Mouse (Mus musculus) adrenal gland, postnatal 36 days (tissue): ENCODE measurements around the gene Usb1. TPM values are rescaled to one million over a fixed set of nuclear protein-coding genes. Genes with fewer than 3 reads are reported as not detected.
A peak's percentile ranks its signal among the peaks of the same experiment; 100 is the strongest.

Experiments
- DNase-seq, 2 experiments: peaks; one replicate each; pipeline ENCODE4 v3.0.0; 2021; ENCODE audit warnings: mixed read lengths in 1 of 2
- long read RNA-seq, 2 experiments: library from polyadenylated mRNA; stranded (forward); transcript quantifications; one replicate each; pipeline ENCODE4 v2.0.0; 2021; ENCODE audit warnings: borderline sequencing depth in 2 of 2
- total RNA-seq, 2 experiments: library from RNA; stranded (reverse); gene quantifications; 2 replicates each; pipeline ENCODE4 v1.2.3; 2021

Gene Usb1
- total RNA-seq = 10 to 100 TPM; 18.4 to 18.8 TPM
- long read RNA-seq, experiment 1, transcript Usb1-201 (7 exons, 1,758 nt) = major isoform, 5 of 10 reads
- long read RNA-seq, experiment 1, partial matches to known transcripts = 4 of 10 reads
- long read RNA-seq, experiment 1, other reads (novel, unspliced or antisense) = 1 of 10 reads
- long read RNA-seq, experiment 2, transcript Usb1-201 (7 exons, 1,758 nt) = major isoform, 8 of 8 reads
- long read RNA-seq, experiment 2, partial matches to known transcripts = 0 of 8 reads
- long read RNA-seq, experiment 2, other reads (novel, unspliced or antisense) = 0 of 8 reads

DNA sequence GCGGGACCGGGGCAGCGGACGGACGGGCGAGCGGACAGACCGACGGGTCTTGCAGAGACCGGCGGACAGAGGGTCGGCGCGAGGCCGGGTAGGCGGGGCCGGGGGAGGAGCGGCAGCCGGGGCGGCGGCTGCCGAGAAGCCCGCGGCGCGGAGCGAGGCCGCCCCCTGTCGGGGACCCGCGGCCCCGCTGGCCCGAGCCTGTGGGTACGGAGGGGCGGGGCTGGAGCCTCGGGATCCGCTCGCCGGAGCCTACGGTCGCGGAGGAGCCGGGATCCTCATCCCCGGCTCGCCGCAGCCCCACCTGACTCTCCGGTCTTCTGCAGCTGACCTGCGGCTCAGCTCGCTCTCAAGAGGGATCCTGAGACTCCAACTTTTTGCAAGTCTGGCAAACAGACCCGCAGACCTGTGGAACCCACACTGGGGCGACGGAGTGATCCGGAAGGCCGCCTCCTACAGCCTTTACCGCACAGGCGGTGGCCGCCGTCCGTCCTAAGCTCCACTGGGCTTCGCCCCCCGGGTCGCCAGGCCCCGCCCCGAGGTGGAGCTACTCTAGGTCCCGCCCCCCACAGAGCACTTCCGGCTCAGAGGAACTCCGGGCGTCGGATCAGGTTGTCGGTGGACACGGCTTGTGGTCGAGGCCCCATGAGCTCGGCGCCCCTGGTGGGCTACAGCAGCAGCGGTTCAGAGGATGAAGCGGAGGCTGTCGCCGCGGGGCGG lies at the start of gene Usb1, which contains the start of gene Zfp319:
Gene Usb1 (plus strand): TSS at position 565 of the 717 bp plus-strand sequence.
Gene Zfp319 (minus strand): TSS at position 231 of the 717 bp plus-strand sequence.
- peak; percentile 96 to 98 for DNase-seq

DNA sequence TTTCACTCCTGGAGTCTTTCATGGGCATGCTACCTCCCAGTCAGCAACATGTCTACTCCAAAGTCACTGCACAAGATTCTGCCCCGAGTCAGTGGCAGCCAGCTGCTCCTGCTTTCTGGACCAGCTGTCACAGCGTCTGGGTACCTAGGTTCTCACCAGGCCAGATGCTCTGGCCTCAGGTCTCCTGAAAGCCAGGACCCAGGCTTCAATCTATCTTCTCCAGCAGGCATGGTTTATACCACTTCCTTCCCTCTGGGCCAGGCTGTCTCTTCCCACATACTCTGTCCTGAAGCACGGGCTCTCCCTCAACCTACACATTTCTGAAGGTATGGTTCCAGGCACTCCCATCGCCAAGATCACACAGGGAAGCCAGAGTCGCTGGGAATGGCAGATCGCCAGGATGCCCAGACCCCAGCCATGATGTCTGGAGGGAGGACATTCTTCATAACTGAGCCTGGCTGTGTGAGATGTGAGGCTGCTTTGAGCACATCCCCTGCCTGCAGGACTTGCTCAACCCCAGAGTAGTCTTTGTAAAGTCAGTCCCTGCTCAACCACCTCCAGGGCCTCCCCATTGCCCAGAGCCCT lies 42.9 kb upstream of the Usb1 start:
- DNase-seq = no peak

DNA sequence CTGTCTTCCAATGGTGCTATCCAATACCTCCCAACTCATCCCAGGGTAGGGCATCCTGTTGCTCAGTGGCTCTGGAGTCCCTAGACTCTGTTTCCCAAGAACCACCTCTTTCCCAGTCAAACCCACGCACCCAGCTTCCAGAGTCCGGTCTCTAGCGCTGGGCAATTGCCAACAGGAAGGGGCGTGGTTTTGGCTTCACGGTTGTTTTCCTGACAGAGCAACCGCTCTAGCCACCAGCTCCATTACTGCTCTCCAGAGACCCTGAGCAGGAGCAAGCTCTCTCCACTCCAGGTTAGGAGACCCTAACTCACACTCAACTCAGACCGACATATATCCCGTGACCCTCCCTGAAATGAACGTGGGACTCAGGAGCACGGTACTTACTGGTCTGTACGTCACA lies 38.9 kb upstream of the Usb1 start:
- DNase-seq = peak; percentile 81 to 85

DNA sequence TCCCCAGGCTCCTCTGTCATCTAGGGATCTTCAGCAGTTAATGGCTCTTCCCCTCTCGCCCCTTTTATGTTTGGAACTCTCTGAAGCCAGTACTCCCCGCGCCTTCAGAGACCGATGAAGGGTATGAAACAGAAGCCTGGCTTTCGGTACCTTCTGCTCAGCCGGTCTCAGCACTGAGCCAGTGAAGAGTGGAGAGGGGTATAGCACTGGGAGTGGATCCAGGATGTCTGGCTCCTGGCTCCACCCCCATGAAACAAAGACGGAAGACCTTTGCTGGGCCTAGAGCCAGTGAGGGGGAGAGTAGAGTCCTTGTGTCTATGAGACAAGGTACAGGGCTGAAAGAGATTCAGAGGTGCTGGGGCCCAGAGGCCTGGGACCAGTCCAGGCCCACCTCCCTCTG lies 38.2 kb upstream of the Usb1 start:
- DNase-seq = peak; percentile 39 to 42

DNA sequence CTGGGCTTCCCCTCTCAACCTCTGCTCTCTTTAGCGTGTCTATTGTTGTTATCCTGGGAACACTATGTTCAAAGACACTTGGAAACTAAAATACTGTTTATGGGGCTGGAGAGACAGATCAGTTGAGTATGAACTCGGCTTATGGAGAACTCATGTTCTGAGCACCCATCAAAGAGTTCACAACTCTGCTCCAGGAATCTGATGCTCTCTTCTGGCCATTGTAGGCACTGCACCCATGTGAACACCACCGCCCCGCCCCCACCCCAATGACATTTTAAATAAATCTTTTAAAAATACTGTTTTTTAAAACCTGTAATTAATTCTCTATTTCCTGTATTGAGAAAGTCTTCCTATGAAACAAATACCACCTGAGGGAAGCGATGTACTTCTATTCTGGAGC lies 29.7 kb upstream of the Usb1 start:
- peak in 1 of 2 experiments; percentile 60 for DNase-seq

DNA sequence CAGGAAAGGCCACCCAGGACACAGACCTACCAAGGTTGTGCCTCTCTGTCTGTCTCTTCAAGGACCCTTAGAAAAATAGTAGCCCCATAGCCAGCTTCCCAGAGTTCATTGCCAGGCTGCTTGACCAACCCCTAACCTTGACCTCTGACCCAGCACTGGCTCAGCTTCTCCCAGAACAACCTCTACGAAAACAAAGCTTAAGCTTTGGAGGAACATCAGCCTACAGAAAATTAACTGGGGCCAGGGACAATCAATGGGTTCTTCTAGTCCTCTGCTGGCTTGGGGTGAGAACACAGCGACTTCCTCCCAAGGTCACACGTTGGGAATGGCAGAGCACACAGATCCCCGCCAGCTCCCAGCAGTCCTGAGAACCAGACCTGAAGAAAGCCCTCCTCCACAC lies 26.6 kb upstream of the Usb1 start:
- DNase-seq = peak in 1 of 2 experiments; percentile 34

DNA sequence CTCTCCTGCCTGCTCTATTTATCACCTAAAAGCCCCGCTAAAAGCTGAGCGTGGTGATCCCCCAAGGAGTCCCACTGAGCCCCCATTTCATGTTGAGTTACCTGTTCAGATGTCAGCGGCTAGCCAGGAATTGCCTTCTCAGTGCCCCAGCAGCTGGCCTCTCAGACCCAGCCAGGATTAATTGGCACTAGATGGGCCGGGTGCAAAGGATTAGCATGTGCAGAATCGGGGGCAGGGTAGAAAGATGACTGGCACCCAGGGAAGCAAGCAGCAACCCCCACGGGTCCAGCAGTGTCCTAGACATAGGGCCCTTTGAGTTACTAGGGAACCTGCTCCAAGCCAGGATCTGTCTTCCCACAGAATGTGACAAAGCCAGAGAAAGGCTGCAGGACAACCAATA lies 25.7 kb upstream of the Usb1 start, which contains the start of gene Cngb1:
Gene Cngb1 (minus strand): TSS at position 155 of the 400 bp plus-strand sequence.
- no peak for DNase-seq

DNA sequence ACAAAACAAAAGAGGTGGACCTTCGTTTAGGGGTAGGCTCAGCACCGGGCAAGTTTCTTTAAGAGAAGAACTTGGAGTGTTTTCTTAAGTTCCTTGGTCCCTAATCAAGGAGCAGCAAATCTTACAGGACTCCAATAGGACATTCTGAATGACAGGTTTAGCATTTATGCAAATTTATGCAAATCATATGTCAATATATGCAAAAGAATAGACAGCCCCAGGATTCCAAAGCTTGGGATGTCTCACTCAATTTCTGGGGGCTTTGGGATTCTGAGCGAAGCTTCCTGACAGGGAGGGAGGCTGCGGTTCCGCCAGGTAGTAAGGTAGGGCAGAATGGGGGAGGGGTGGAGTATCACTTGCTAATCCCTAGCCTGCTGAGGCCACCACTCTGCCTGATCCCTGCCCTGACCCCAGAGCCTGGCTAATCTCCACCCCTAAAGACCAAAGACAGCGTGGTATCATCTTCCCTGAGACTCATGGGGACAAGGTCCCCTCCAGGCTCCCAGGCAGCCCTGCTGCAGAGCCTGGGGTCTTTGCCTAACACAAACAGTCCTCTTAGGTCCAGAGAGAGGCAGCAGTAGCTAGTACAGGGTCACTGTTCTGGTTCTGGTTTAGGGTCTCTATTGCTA lies 21.6 kb upstream of the Usb1 start, which contains the start of gene Tepp:
Gene Tepp (plus strand): TSS at position 225 of the 629 bp plus-strand sequence.
- DNase-seq = no peak

DNA sequence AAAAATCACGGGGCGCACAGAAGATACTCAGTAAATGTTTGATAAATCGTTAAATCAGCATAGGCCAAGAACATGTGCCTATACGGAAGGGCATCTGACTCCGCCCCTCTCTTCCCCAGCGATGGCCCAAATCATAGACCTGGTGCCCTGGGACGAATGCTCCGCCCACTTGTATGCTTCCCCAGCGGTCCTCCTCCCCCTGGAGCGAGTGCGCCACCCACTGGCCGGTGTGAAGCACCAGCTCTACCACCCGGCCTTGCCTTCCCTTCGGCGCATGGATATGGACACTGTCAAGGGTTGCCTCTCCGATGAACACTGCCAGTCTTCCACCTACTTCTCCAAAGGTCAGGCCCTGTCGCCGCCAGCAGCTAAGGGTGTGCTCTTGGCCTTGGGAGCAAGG lies 19.2 kb upstream of the Usb1 start:
- peak; percentile 70 to 82 for DNase-seq

DNA sequence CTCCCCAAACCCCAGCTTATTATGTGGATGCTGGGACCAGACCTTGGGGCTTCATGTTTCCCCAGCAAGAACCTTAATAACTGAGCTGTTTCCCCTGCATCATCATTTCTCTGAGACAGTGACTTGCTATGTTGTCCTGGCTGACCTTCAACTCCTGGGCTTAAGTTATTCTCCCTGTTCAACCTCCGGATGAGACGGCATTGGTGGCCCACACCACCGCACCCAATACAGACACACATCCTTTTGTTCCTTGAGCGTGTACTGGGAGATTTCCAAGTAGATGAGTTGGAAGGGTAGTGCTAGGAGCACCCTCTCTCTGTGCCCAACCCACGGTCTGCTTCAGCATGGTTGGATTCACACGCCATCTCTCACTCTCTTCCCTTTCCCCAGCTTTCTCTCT lies 18.2 kb upstream of the Usb1 start:
- DNase-seq = no peak

DNA sequence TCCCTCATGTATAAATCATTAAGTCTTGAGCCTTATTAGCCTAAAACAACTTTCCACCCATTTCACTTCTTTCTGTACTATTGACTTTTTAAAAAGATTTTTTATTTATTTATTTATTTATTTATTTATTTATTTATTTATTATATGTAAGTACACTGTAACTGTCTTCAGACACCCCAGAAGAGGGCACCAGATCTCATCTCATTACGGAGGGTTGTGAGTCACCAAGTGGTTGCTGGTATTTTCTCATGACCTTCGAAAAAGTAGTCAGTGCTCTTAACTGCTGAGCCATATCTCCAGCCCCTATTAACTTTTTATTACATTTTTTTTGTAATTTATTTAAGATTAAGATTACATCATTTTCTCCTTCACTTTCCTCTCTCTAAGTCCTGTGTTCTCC lies 17.4 kb upstream of the Usb1 start:
- peak; percentile 42 to 59 for DNase-seq

DNA sequence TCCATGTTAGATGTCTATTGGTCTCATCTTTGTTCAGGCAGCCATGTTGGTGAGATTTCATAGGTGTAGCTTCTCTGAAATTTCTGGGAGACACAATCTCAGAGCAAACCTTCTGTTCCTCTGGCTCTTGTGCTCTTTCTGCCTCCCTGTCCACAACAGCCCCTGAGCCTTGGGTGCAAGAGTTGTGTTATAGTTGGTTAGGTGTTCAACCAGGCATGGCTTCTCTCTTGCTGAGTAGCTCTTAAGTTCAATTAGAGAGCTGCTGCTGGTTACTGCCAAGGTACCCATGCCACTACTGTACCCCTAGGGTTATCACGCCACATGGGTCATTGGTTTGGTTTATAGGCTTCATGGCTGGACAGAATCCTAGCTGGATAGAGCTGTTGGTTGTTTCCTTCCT lies 16.7 kb upstream of the Usb1 start:
- no peak for DNase-seq

DNA sequence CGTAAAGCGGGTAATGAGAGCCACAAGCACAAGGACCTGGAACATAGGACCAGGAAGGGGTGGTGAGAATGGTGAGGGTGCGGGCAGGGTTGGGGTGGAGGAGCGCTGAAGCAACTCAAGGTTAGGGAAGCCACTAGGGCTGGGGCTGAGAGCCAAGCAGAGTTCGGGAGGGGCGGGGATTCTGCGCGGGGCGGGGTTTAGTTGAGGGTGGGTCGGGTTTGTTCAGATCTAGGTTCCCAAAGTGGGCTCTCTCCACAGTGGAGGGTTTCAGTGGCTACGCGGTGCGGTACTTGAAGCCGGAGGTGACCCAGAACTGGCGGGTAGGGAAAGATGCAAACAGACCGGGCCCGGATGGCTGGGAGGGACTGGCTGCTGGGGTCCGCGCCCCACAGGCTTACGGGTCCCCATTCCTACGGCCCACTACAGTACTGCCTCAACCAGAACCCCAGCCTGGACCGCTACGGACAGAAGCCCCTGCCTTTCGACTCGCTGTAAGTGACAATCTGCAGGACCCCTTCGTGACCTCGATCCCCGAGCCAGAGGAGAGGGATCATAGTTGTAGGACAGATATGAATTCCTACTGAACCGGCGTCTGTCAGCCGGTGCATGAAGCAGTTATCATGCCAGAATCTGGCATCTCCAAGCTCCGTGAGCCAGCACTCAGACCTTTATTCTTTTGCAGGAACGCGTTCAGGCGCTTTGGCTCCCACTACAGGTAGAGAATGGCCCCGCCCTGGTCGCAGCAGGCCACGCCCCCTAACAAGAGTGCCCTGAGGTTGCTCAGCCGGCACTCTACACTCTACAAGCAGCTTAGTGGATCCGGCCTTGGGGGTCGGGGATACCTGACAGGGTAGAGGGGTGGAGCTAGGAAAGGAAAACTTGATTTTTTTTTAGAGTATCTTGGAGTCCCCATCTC lies 11.6 kb upstream of the Usb1 start:
- DNase-seq = peak; percentile 79 to 85

DNA sequence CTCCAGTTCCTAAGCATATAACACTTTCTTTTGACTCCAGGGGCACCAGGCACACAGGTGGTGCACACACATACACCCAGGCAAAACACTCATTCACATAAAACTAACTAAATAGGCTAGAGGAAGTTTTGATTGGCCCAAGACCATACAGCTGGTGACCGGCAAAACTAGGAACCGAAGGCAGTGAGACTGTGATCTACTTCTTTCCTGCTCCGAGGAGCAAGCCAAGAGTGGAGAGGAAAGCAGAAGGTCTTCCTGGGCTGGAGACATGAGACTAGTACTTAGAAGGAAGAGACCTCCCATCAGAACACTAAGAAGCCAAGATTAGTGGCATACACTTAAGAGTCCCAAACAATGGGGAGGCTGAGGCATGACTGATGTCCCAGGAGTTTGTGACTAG lies 8.9 kb upstream of the Usb1 start:
- no peak for DNase-seq

DNA sequence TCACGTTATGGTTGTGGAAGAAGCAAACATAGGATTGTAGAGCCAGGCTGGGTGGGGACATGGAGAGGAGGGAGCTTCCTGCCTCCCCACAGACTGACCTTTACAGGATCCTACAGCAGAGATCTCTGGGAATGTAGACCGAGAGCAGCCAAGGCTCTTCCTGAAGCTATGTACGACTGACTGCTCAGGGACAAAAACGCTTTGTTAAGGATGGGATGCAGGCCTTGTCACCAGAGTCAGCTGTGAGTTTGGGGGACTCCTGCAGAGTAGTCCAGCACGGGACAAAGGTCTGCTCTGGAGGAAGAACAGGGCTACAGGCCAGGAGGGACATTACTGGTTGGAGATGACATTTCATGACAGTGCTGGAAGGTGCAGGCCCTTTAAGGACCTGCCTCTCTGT lies 7.4 kb upstream of the Usb1 start:
- DNase-seq = no peak

DNA sequence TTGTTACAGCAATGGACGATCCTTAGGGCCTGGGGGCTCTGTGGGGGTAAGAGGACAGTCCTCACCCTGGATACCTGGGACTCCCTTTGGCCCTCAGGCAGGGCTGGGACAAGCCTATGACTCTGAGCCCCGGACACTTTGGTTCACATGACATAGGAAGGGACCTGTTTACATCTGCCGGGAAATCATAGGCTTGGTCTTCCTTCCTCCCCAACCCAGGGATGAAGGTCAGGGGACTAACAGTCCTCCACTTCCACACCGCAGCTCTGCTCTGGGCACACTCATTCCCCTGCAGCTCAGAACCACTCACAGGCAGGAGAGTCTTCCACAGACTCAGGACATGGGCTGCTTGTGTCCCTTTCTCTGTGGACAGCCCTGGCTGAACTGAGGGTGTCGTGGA lies 5.3 kb upstream of the Usb1 start:
- no peak for DNase-seq

DNA sequence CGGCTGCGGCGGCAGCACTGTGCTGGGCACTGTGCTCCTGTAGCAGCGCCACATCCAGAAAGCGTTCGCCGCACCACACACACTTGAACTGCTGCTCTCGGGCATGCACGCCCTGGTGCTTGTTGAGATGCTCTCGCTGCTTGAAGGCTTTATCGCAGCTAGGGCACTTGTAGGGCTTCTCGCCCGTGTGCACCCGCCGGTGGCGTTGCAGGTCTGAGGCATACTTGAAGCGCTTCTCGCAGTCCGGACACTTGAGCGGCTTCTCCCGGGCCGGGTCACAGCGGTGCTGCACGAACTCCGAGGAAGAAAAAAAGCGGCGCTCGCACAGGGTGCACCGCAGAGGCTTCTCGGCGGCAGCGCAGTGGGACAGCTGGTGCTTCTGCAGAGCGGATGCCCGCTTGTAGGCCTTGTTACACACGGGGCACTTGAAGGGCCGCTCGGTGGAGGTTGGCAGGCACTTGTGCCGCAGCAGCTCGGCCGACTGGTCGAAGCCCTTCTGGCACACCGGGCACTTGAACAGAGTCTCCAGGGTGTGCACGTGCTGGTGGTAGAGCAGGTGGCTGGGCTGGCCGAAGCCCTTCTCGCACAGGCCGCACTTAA lies 4.1 kb upstream of the Usb1 start:
- DNase-seq = no peak

DNA sequence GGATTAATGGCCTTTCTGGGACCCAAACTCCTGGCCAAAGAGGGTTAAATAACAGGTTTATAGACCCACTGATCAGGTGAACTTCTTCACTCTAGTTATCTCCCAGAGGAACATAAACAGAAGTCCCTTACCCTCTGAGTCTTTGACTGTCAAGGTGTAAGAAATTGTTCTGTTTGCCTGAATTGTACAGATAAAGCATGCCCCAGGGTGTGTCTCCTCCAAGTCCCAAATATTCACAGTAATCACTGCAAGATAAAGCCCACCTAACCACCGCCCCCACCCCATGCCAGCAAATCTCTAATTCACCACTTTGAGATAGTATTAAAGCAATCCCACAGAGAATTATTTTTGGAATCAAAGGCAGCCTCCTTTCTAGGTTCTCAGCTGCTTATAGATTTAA lies 1.7 kb upstream of the Usb1 start:
- DNase-seq = no peak

DNA sequence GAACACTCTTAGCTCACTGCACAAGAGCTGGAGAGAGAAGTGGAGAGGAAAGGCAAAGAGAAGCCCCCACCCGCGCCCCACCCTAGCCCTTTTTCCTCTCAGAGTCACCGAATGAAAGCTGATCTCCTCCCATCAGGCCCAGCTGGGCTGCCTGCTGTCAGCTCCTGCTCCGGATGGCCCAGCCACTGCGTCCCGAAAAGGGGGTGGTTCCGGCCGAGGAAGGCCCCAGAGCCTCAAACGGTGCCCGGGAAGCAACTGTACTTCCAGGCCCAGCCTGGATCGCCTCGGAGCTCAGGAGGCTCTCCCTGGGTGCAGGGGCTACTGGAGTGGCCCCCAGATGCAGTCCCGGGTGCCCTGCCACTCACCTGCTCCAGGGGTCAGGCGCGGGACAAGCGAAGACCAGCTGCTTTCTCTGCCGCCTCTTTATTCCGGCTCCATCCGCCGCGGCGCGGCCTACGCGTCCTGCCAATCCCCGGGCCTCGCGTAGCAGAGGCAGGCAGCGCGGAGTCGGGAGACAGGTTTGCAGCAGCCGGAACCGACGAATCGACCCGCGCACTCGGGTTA lies 846 bp upstream of the Usb1 start:
- DNase-seq = peak; percentile 70 to 79

DNA sequence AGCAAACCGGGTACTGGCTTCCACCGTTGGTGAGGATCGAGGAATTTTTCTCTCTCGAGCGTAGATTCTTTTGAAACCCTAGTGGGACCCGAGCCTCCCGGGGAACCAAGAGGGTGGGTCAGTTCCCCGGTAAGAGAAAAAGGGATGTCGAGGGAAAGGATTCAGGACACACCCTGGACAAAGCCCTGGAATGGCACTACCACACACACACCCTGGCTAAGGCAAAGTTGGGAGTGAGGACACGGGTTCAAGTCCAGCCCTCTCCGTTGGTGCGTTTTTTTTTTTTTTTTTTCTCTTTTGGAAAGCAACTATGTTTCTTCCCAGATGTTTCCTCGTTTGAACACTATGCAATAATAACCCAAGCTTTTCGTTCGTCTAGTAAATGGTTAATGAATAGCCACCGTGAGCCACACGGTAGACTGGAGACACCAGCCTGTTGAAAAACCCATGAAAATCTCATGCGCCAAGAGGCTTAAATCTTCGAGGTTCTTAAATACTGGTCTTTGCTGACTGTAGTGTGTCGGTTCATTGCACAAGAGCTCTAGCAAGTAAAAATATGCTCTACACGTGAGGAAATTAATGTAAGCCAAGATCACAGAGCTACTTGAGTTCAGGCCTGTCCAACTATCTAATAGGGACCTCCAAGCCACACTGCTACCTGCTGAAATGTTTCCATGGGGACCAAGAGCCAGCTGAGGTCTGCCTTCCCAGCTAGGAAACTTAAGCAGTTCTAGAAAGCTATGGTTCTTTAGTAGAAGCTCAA lies 534 bp downstream of the Usb1 start:
- DNase-seq = no peak
